Mouse (Mus musculus) lung, postnatal 36 days (tissue): Measurements from ENCODE around the gene Srsf1.

Source experiments
- DNase-seq: peaks from one replicate; pipeline ENCODE4 v3.0.0; 2022; ENCODE audit warnings: mixed read lengths

Gene Srsf1

GRCm38 (mm10) chr11:88073343-88073875 lies 26.2 kb downstream of the Srsf1 start:
- DNase-seq: no peak

GRCm38 (mm10) chr11:88075701-88076100 lies 28.5 kb downstream of the Srsf1 start:
- no peak for DNase-seq

- no peak for DNase-seq
Observed at GRCm38 (mm10) chr11:88076394-88076793, 29.2 kb downstream of the Srsf1 start.

- no peak for DNase-seq
Observed at GRCm38 (mm10) chr11:88083699-88084098, 36.5 kb downstream of the Srsf1 start.

GRCm38 (mm10) chr11:88086737-88087627 lies 39.8 kb downstream of the Srsf1 start:
- peak; percentile 95 for DNase-seq

DNA sequence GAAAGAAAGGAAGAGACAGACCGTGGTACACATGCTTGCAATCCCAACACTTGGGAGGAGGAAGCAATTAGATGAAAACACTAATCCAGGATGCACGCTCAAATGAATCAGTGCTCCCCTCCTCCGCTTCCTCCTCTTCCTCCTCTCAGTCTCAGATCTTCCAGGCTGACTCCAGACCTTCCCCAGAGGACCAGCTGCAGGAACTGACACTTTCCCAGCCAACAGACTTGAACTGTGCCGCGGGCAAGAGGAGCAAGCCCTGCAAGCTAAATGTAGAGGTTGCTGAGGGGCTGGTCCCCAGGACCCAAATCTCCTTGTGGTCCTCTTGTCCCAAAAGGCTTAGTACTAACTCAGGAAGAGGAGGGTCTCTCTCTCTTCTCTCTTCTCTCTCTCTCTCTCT lies 42.0 kb downstream of the Srsf1 start:
- DNase-seq: no peak

DNA sequence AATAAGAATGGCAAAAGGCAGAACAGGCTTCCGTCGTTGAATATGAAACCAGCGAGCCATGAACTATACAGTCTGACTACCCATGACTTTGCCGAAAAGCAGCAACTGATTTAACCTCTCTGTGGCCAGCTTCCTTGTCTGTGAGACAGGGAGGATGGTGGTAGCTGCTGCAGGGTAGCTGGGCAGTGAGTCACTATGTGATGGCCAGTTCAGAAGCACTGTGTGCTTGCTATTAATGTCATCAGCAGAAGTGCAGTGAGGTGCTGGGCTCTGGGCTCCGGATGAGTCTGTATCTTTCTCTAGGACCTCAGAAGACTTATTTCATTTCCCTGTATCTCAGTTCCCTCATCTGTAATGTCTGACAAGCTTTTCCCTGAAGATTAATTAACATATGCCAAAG lies 43.1 kb downstream of the Srsf1 start:
- DNase-seq: no peak

GRCm38 (mm10) chr11:88091949-88092348 lies 44.8 kb downstream of the Srsf1 start:
- DNase-seq: no peak

GRCm38 (mm10) chr11:88097173-88097572 lies 50.0 kb downstream of the Srsf1 start:
- peak; percentile 46 for DNase-seq

DNA sequence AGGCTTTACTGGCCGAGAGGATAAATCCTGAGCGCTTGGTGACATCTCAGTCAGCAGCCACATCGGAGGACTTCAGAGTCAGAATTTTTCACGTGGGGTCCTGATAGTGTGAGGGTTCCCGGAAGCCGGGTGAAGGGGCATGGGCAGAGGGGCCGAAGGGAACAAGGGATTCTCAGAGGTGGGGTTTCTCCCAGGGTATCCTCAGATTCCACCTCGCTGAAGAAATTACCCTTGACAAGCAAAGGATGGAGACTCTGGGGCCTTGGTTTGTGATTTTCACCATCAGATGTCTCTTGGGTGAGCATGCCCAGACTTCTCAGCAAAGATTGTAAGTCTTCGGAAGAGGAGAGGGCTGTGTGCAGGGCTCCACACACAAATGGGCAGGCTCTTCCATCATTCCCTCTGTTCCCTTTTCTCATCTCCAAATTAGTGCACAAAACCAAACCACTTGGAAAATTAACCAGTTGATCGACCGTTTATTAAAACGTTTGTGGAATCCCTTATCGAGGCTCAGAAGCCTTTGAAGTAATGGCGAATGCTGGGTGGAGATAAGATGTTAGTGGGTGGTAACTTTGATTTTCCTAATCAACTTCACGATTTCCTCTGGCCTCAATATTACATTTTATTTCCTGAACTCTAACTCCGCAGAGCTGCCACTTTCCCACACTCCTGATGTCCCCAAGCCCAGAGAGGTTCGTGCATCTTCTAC lies 51.0 kb downstream of the Srsf1 start, which contains the start of gene Cuedc1:
Gene Cuedc1 (plus strand): TSS at position 38 of the 709 bp plus-strand sequence.
- DNase-seq: no peak

- peak; percentile 77 for DNase-seq
Observed at GRCm38 (mm10) chr11:88098787-88099598, 51.8 kb downstream of the Srsf1 start.

DNA sequence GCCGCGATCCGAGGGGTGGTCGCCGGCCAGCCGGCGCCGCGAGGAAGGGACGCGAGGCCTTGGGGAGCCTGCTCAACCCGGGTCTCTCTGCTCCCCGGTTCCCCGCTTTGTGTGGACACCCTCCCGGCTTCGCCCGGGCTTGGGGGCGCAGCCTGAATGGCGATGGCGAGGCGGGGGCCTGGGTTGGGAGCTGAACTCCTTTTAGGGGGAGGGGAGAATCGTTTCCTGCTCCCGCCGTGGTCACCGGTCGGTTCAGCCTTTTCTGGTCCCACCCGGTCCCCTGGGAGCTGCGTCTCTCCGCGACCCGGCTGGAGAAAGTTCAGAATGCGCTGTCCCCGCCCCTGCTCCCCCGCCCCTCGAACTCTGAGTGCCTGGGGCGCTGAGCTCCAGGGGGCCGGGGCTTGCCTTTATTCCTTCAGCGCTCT lies 52.4 kb downstream of the Srsf1 start:
- peak; percentile 75 for DNase-seq

- DNase-seq: no peak
Observed at GRCm38 (mm10) chr11:88100170-88100569, 53.0 kb downstream of the Srsf1 start.
